Mouse (Mus musculus) heart, postnatal 36 days (tissue): ENCODE measurements around the gene Cisd3. TPM values are rescaled to one million over a fixed set of nuclear protein-coding genes. Genes with fewer than 3 reads are reported as not detected.
"Not testable (repeated sequence)": the region's sequence is repeated elsewhere in the genome, so short reads cannot be mapped to it uniquely, and the experiment has no call there.

Experiments
- DNase-seq, 2 experiments: peaks; one replicate each; pipeline ENCODE4 v3.0.0; 2021 to 2022
- intact Hi-C: fragments of 180-260 bp; cut with DNase I; formaldehyde crosslinking; loops from one replicate; pipeline ENCODE4 v1.15.1; 2025
- microRNA-seq, 2 experiments: library from miRNA; unstranded; fragments of <30 nt; microRNA quantifications; one replicate each; pipeline ENCODE4 v1.2.0; 2021; ENCODE audit warnings: borderline number of aligned reads in 2 of 2
- total RNA-seq, 2 experiments: library from RNA; stranded (reverse); gene quantifications; 2 replicates each; pipeline ENCODE4 v1.2.3; 2021

Cisd3 gene
- total RNA-seq, 2 experiments from 2014 or later, result 146 TPM

GRCm38 (mm10) chr11:97734810-97735209 is 49.2 kb downstream of the Cisd3 start:
- intact Hi-C loops, DNase-seq: not testable (repeated sequence)

DNA sequence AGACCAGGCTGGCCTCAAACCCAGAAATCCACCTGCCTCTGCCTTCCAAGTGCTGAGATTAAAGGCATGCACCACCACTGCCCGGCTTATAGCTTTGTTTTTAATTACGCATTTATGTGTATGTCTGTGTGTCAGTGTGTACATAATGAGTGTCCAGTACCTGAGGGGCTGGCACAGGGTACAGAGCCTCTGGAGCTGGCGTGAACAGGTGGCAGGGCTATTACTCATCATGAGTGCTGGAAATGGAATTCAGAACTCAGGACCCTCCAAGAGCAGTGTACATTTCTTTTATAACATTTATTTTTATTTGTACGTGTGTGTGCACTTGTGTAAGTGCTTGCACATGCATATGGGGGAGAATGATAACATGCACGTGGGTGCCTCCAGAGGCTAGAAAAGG is 51.0 kb downstream of the Cisd3 start:
- intact Hi-C loops, result no loop called here
- DNase-seq, result no peak

GRCm38 (mm10) chr11:97737600-97737999 is 52.0 kb downstream of the Cisd3 start:
- intact Hi-C loops, result no loop called here
- no peak for DNase-seq

Small RNAs within 50 kb of the gene (microRNA-seq; reads per million reads assigned to microRNA genes)
- gene Gm24158, result 0 to 1.4 reads per million in 2 experiments
- 0 reads per million in 2 experiments for gene Mir6927

Other genes starting within 250 kb of the Cisd3 start
- gene 4933428G20Rik, start 185.5 kb upstream of the Cisd3 start, total RNA-seq, result not detected
- gene Srcin1, start 109.6 kb upstream of the Cisd3 start, total RNA-seq, result under 1 TPM; 0.08 to 0.16 TPM
- gene Epop, start 56.1 kb upstream of the Cisd3 start, total RNA-seq, result 1 to 10 TPM in 1 of 2 experiments, under 1 TPM in 1; 0.95 to 2.4 TPM
- gene Mllt6, start 22.4 kb upstream of the Cisd3 start, total RNA-seq, result 10 to 100 TPM; 67.0 to 68.8 TPM
- 1 to 10 TPM; 5.2 to 7.4 TPM for gene Pcgf2, start 14.7 kb downstream of the Cisd3 start, total RNA-seq
- gene Psmb3, start 17.6 kb downstream of the Cisd3 start, total RNA-seq, result 100 to 1,000 TPM; 141 to 151 TPM
- 10 to 100 TPM; 20.6 to 21.7 TPM for gene Pip4k2b, start 58.9 kb downstream of the Cisd3 start, total RNA-seq
- gene Cwc25, start 80.7 kb downstream of the Cisd3 start, total RNA-seq, result 1 to 10 TPM; 7.5 to 7.9 TPM
- not detected for gene 1700001P01Rik, start 90.1 kb downstream of the Cisd3 start, total RNA-seq
- gene Rpl23, start 96.6 kb downstream of the Cisd3 start, total RNA-seq, result 100 to 1,000 TPM; 522 TPM
- 10 to 100 TPM; 37.7 to 40.7 TPM for gene Lasp1, start 113.2 kb downstream of the Cisd3 start, total RNA-seq
- 1 to 10 TPM in 1 of 2 experiments, under 1 TPM in 1; 1.00 to 1.4 TPM for gene B230217C12Rik, start 155.0 kb downstream of the Cisd3 start, total RNA-seq
- gene Fbxo47, start 198.3 kb downstream of the Cisd3 start, total RNA-seq, result under 1 TPM; 0.35 to 0.69 TPM